Mouse (Mus musculus): Measurements from ENCODE around the gene Ikzf1. TPM values are rescaled to one million over a fixed set of nuclear protein-coding genes. Genes with fewer than 3 reads are reported as not detected.

Gene Ikzf1
- polyA plus RNA-seq (2015; fragmentation: Nextera tagmentation; extraction: Ambion mirVana): 0.63 TPM in 2 replicates

GRCm38 (mm10) chr11:11684930-11685852, at the start of gene Ikzf1:
Ikzf1 (plus strand) TSS chr11:11685003.
- Histone ChIP-seq H3K4me2 (peak within 1 kb of the TSS; percentile 99), H3K27ac (no peak within 1 kb of the TSS), H3K4me1 (peaks cover 16% of the 10 kb centered on the region), H3K9ac (peak within 1 kb of the TSS; percentile 60), H3K27me3 (peaks cover 43% of the 10 kb centered on the region), H3K36me3 (ENCODE audit: poor library complexity, severe bottlenecking) (no peaks in the 10 kb centered on the region), H3K4me3 (peak within 1 kb of the TSS; percentile 66), H3K9me3 (replicated peaks) (no peaks in the 10 kb centered on the region)
- ATAC-seq: peak; percentile 77
- WGBS: 2% methylated on average over 45 of the region's 100 CpGs

GRCm38 (mm10) chr11:11644303-11644702, 40.5 kb upstream of the Ikzf1 start:
- H3K4me2 ChIP-seq: no peak overlapping the region
- no peak overlapping the region for H3K9ac ChIP-seq
- no peaks in the 10 kb centered on the region for H3K27me3 ChIP-seq
- no peaks in the 10 kb centered on the region for H3K36me3 ChIP-seq (ENCODE audit: poor library complexity, severe bottlenecking)
- no peak for ATAC-seq
- H3K27ac ChIP-seq: no peak overlapping the region
- no peaks in the 10 kb centered on the region for H3K4me1 ChIP-seq
- H3K4me3 ChIP-seq: no peak overlapping the region
- H3K9me3 ChIP-seq (replicated peaks): no peaks in the 10 kb centered on the region

GRCm38 (mm10) chr11:11656388-11656787, 28.4 kb upstream of the Ikzf1 start:
- Histone ChIP-seq H3K9ac (no peak overlapping the region), H3K4me2 (no peak overlapping the region), H3K27me3 (no peaks in the 10 kb centered on the region), H3K36me3 (ENCODE audit: poor library complexity, severe bottlenecking) (no peaks in the 10 kb centered on the region), H3K27ac (no peak overlapping the region), H3K4me1 (no peaks in the 10 kb centered on the region), H3K4me3 (no peak overlapping the region), H3K9me3 (replicated peaks) (no peaks in the 10 kb centered on the region)
- 84% methylated on average over 3 of the region's 3 CpGs for WGBS
- no peak for ATAC-seq

- no peak overlapping the region for H3K27ac ChIP-seq
- WGBS: 75% methylated on average over 5 of the region's 5 CpGs
- H3K27me3 ChIP-seq: no peaks in the 10 kb centered on the region
- ATAC-seq: no peak
- no peaks in the 10 kb centered on the region for H3K36me3 ChIP-seq (ENCODE audit: poor library complexity, severe bottlenecking)
- no peak overlapping the region for H3K4me2 ChIP-seq
- H3K4me3 ChIP-seq: no peak overlapping the region
- H3K4me1 ChIP-seq: no peaks in the 10 kb centered on the region
- H3K9me3 ChIP-seq (replicated peaks): no peaks in the 10 kb centered on the region
- no peak overlapping the region for H3K9ac ChIP-seq
These were observed 27.7 kb upstream of the Ikzf1 start for GRCm38 (mm10) chr11:11656995-11657530.

- ATAC-seq: no peak
- no peak overlapping the region for H3K4me3 ChIP-seq
- H3K9ac ChIP-seq: no peak overlapping the region
- no peaks in the 10 kb centered on the region for H3K9me3 ChIP-seq (replicated peaks)
- H3K27ac ChIP-seq: no peak overlapping the region
- no peaks in the 10 kb centered on the region for H3K36me3 ChIP-seq (ENCODE audit: poor library complexity, severe bottlenecking)
- no peaks in the 10 kb centered on the region for H3K27me3 ChIP-seq
- no peaks in the 10 kb centered on the region for H3K4me1 ChIP-seq
- 94% methylated on average over 4 of the region's 4 CpGs for WGBS
- H3K4me2 ChIP-seq: no peak overlapping the region
These were observed 27.2 kb upstream of the Ikzf1 start for GRCm38 (mm10) chr11:11657634-11658033.

GRCm38 (mm10) chr11:11658834-11659233, 26.0 kb upstream of the Ikzf1 start:
- no peak overlapping the region for H3K4me3 ChIP-seq
- no peaks in the 10 kb centered on the region for H3K36me3 ChIP-seq (ENCODE audit: poor library complexity, severe bottlenecking)
- H3K4me2 ChIP-seq: no peak overlapping the region
- H3K9me3 ChIP-seq (replicated peaks): no peaks in the 10 kb centered on the region
- H3K27ac ChIP-seq: no peak overlapping the region
- H3K4me1 ChIP-seq: no peaks in the 10 kb centered on the region
- ATAC-seq: no peak
- no peak overlapping the region for H3K9ac ChIP-seq
- no peaks in the 10 kb centered on the region for H3K27me3 ChIP-seq
- WGBS: 82% methylated on average over 4 of the region's 4 CpGs

GRCm38 (mm10) chr11:11660651-11661050, 24.2 kb upstream of the Ikzf1 start:
- Histone ChIP-seq H3K4me2 (no peak overlapping the region), H3K9me3 (replicated peaks) (no peaks in the 10 kb centered on the region), H3K4me1 (no peaks in the 10 kb centered on the region), H3K9ac (no peak overlapping the region), H3K27me3 (no peaks in the 10 kb centered on the region), H3K36me3 (ENCODE audit: poor library complexity, severe bottlenecking) (no peaks in the 10 kb centered on the region), H3K27ac (no peak overlapping the region), H3K4me3 (no peak overlapping the region)
- ATAC-seq: no peak
- WGBS: 84% methylated on average over 4 of the region's 4 CpGs

GRCm38 (mm10) chr11:11667254-11667921, 17.4 kb upstream of the Ikzf1 start:
- WGBS: 92% methylated on average over 4 of the region's 4 CpGs
- ATAC-seq: no peak

GRCm38 (mm10) chr11:11667922-11668290, 16.9 kb upstream of the Ikzf1 start:
- Histone ChIP-seq H3K4me3 (no peak overlapping the region), H3K36me3 (ENCODE audit: poor library complexity, severe bottlenecking) (no peaks in the 10 kb centered on the region), H3K9ac (no peak overlapping the region), H3K4me1 (no peaks in the 10 kb centered on the region), H3K27me3 (no peaks in the 10 kb centered on the region), H3K4me2 (no peak overlapping the region), H3K9me3 (replicated peaks) (no peaks in the 10 kb centered on the region), H3K27ac (no peak overlapping the region)
- 90% methylated on average over 3 of the region's 3 CpGs for WGBS
- ATAC-seq: no peak

More at GRCm38 (mm10) chr11:11667254-11667921, 17.4 kb upstream of the Ikzf1 start:
- Histone ChIP-seq H3K4me3 (no peak overlapping the region), H3K4me2 (no peak overlapping the region), H3K27ac (no peak overlapping the region), H3K9me3 (replicated peaks) (no peaks in the 10 kb centered on the region), H3K9ac (no peak overlapping the region), H3K36me3 (ENCODE audit: poor library complexity, severe bottlenecking) (no peaks in the 10 kb centered on the region), H3K27me3 (no peaks in the 10 kb centered on the region), H3K4me1 (no peaks in the 10 kb centered on the region)

- Histone ChIP-seq H3K9ac (no peak overlapping the region), H3K9me3 (replicated peaks) (no peaks in the 10 kb centered on the region), H3K36me3 (ENCODE audit: poor library complexity, severe bottlenecking) (no peaks in the 10 kb centered on the region), H3K4me2 (no peak overlapping the region), H3K27ac (no peak overlapping the region), H3K4me3 (no peak overlapping the region), H3K27me3 (no peaks in the 10 kb centered on the region), H3K4me1 (no peaks in the 10 kb centered on the region)
- ATAC-seq: no peak
- 79% methylated on average over 4 of the region's 4 CpGs for WGBS
These were observed 11.8 kb upstream of the Ikzf1 start for GRCm38 (mm10) chr11:11672974-11673373.

GRCm38 (mm10) chr11:11675063-11675462, 9.7 kb upstream of the Ikzf1 start:
- no peaks in the 10 kb centered on the region for H3K27me3 ChIP-seq
- ATAC-seq: no peak
- no peak overlapping the region for H3K4me2 ChIP-seq
- H3K36me3 ChIP-seq (ENCODE audit: poor library complexity, severe bottlenecking): no peaks in the 10 kb centered on the region
- H3K27ac ChIP-seq: no peak overlapping the region
- no peak overlapping the region for H3K4me3 ChIP-seq
- H3K4me1 ChIP-seq: no peaks in the 10 kb centered on the region
- H3K9me3 ChIP-seq (replicated peaks): no peaks in the 10 kb centered on the region
- H3K9ac ChIP-seq: no peak overlapping the region

GRCm38 (mm10) chr11:11676068-11676741, 8.6 kb upstream of the Ikzf1 start:
- no peak overlapping the region for H3K27ac ChIP-seq
- H3K4me2 ChIP-seq: no peak overlapping the region
- H3K4me3 ChIP-seq: no peak overlapping the region
- ATAC-seq: peak; percentile 67; the same call in 1 of the 2 replicates
- 88% methylated on average over 9 of the region's 9 CpGs for WGBS
- no peak overlapping the region for H3K9ac ChIP-seq
- H3K27me3 ChIP-seq: no peaks in the 10 kb centered on the region
- no peaks in the 10 kb centered on the region for H3K9me3 ChIP-seq (replicated peaks)
- no peaks in the 10 kb centered on the region for H3K4me1 ChIP-seq
- H3K36me3 ChIP-seq (ENCODE audit: poor library complexity, severe bottlenecking): no peaks in the 10 kb centered on the region
